Mouse (Mus musculus) retina, adult 2 months (tissue): ENCODE data around the gene Gm49486.

Experiments
- DNase-seq: peaks from one replicate; pipeline ENCODE4 v3.0.0-alpha.2; 2012; ENCODE audit warnings: low read depth, low spot score

Gene Gm49486

GRCm38 (mm10) chr15:79229058-79229821, at the start of gene Gm49486, which contains the start of gene Pick1:
Gene Gm49486 (plus strand): TSS chr15:79229391.
Gene Pick1 (plus strand): TSS chr15:79229173.
- peak; percentile 73 for DNase-seq

DNA sequence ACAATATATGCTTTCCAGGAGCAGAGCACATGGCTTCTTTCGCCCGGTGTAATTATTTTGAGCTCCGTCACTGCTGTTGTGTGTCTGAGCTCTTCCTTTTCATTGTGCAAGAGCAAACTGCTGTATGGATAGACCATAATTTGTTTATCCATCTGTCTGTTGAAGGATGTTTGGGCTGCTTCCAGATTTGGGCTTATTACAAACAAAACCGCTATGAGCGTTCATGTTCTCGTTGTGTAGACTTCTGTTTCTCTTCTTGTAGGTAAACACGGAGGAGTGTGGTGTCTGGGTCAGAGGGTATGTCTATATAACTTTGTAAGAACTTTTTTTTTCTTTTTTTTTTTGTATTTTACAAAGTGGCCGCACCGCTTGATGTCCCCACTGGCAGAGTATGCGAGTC, 44.0 kb upstream of the Gm49486 start:
- DNase-seq = no peak

- no peak for DNase-seq
Observed at GRCm38 (mm10) chr15:79187819-79188218, 41.4 kb upstream of the Gm49486 start.

DNA sequence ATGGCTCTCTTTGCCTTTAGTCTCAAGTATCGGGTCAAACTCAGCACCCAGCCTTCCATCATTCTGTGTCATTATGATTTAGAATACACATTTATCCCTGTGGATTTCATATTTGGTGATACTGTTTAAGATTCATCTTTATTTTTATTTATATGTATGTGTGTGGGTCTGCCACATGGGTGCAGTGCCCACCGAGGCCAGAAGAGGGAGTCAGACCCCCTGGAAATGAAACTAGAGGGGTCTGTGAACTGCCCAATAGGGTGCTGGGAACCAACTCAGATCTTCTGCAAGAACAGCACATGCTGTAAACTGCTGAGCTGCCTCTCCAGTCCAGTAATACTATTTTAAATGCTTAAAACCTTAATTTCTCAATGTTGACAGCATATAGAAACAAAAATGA, 37.8 kb upstream of the Gm49486 start:
- no peak for DNase-seq

GRCm38 (mm10) chr15:79192450-79192849, 36.7 kb upstream of the Gm49486 start:
- DNase-seq = no peak

- no peak for DNase-seq
Observed at GRCm38 (mm10) chr15:79192885-79193845, 36.0 kb upstream of the Gm49486 start.

GRCm38 (mm10) chr15:79194048-79194447, 35.1 kb upstream of the Gm49486 start:
- DNase-seq = no peak

GRCm38 (mm10) chr15:79194946-79195345, 34.2 kb upstream of the Gm49486 start:
- DNase-seq = no peak

DNA sequence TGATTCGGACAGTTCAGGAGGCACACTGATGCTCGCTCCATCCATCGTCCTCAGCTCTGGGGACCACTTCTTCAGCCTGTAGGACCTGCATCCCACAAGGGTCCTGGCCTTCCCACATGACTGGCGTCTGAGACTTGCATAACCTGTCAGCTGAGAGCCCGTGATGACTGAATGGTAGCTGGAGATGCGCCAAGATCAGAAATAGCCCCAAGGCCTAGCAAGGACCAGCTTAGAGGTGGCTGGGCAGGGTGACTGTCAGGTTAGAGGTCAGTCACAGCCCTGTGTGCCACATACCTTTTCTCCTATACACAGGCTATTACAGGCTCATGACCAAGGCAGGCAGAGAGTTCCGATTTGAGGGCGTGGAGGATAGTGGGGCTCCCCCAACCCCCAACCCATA, 33.7 kb upstream of the Gm49486 start:
- DNase-seq = no peak

DNA sequence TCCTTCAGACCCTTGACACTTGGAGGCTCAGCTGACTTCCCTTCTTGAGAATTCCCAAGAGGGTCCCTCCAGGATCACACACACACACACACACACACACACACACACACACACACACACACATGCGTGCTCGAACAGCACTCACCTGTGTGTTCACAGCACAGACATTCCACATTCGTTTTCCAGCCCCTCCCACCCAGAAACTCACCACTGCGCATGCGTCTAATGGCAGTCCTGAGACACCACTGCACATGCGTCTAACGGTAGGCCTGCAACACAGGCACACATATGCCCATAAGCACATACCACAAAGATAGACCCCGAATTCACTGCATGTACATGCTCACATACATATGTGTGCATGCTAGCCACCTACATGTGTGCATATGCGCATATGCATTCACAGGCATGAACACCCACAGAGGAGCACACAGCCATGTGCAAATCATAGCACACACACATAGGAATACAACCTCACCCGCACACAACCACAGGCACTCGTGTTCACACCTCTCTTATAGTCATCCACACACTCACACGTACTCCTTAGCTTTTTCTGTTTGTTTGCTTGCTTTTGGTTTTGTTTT, 29.7 kb upstream of the Gm49486 start:
- no peak for DNase-seq

DNA sequence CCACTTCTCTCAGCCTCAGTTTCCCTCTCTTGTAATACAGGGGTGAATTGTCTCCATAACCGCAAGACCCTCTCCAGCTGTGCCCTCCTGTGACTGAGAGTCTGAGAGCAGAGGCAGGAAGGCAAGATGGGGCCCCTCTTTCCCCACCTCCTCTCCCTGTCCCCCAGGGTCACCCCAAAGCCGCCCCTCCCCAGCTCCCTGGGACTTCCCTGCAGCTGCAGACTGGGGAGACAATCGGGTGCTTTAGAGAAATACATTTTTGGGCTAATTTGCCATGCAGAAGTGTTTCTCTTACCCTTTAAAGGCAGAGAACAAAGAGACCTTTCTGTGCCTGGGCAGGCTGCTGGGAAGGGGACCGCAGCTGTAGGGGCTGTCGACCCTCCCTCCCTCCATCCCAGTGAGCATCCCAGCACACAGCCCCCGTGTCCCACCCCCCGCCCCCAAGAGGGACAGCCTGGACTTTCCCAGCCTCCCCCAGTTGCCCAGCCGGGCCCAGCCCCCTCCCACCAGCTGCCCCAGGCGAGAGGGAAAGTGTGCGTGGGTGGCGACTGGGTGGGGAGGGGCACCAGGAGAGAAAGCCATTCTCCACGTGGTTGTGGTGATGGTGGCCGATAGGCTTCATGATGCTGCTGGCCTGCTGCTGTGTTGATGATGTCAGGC, 27.6 kb upstream of the Gm49486 start:
- no peak for DNase-seq

GRCm38 (mm10) chr15:79202575-79202974, 26.6 kb upstream of the Gm49486 start:
- no peak for DNase-seq

DNA sequence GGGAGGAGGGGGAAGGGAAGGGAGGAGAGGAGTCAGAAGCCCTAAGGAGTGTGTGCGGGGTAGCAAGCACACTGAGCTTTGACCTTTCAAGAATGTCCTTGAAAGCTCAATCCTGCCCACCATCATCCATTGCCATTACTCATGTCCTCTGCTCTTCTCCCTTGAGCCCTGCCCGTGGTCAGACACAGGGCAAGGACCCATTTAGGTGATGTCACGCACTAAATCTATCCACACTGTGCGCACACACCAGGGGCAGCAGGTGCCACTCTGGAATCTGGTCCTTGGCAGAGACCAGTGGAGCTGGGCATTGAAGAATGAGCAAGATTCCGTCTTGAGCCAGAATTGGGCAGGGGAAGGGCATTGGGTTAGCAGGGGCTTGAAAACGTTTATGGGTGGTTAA, 21.0 kb upstream of the Gm49486 start:
- no peak for DNase-seq

DNA sequence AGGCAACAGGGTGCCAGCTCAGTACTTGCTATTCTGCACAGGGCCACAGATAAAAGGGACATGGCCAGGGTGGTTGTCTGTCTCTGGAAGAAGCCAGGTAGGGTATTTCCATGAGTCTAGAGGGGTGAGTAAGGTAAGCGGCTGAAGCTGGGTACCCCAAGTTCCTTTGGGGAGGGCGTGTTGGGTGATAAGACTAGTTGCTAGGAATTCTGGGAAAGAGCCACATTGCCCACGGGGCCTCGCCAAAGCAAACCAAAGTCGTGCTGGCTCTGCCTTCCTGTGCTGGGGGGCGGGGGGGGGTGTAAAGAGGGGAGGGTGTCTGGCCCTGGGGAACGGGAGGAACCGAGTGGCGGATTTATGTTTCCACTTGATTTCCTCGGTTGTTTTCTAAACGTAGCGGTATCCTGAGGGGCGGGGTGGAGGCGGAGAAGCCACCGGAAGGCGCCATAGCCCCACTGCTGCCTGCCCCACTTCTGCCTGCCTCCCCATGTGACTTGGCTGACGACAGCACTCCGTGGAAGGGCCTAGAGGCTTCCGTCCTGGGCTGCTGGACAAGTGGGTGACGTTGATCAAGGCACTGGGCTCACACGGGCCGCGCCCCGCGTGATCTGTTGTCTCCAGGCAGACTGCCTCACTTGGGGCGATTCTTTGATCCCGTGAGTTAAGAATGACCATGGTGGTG, 20.3 kb upstream of the Gm49486 start:
- DNase-seq = no peak

DNA sequence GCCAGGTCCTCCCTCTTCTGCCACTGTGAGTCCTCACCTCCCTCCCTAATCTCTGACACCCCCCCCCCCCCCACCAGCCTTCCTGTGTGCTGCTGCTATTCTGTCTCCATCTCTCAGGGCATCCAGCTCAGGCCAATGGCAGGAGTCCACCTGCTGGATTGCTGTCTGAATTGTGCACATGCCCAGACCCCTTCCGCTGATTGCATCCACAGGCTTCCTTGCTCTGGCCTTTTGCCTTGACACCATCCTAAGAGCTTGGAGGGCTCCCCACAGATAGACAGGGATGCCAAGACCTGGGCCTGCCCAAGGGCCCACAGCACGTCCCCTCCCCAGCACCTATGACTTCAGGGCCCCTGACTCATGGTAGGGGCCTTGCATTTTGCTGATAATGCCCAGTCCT, 18.8 kb upstream of the Gm49486 start:
- no peak for DNase-seq

GRCm38 (mm10) chr15:79212750-79213446, 16.3 kb upstream of the Gm49486 start:
- DNase-seq = no peak

DNA sequence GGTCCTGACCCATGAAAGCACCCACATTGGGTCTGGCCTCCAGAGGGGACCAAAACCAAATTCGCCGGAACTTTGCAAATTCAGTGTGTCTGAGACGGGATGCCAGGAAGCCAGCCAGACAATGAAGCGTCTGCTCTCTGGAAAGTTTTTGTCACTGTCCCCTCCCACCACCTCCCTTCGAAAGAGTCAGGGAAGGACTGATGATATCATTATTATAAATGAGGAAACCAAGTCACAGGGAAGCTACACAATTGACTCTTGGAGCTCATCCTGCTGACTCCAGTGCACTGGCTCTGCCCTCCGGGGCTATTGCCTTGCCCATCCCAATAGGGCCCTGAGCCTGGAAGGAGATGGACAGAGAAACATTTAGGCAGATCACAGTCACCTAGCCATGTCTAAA, 15.6 kb upstream of the Gm49486 start:
- no peak for DNase-seq

DNA sequence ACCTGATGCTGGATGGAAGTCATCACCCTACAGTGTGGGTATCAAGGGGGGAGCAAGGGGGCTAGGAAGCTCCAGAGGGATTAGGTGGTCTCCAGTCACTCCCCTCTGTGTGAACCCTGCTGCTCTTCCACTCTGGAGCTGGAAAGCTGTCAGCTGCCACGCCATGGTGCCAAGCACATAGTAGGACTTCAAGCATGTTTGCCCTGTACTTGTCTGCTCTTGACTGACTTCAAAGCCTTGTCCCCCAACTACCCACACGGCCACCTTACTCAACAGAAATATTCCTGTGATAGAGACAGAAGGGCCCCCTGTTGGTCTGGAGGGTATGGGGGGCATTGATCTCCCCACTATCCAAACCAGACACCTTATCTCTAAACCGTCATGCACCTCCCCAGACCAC, 13.0 kb upstream of the Gm49486 start:
- DNase-seq = no peak

DNA sequence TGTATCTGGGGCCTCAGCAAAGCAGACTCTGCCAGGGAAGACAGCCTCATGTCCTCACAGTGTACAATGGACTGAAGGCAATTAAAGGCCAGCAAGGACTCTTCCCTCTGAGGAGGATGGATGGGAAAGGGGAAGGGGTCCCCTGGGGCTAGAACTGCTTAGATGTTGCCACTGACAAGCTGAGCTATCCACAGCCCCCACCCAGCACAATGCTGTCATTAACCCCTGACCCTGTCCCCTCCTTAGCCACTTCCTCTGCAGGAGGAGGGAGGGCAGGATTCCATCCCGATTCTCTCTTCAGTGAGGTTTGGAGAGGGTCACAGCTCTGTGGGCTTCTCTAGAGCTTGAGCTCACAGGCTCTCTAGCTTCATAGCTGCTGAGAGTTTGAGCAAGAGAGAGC, 9.6 kb upstream of the Gm49486 start:
- no peak for DNase-seq

DNA sequence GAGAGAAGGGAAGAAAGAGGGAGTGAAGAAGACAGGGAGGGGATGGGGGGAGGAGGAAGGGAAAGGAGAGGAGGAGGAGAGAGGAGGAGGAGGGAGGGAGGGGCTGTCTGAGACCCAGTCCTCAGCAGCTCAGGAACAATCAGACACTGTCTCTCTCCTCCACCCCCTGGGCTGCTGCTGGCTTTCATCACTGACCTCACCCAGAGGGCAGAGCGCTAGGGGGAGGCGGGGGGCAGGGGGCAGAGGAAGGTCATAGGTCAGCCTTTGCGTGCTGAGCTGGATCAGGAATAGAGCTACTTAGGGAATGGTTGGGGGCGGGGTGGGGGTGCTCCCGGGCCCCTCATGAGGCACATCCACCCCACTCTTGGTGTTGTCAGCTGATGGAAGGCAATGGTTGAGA, 5.5 kb upstream of the Gm49486 start:
- DNase-seq = no peak

DNA sequence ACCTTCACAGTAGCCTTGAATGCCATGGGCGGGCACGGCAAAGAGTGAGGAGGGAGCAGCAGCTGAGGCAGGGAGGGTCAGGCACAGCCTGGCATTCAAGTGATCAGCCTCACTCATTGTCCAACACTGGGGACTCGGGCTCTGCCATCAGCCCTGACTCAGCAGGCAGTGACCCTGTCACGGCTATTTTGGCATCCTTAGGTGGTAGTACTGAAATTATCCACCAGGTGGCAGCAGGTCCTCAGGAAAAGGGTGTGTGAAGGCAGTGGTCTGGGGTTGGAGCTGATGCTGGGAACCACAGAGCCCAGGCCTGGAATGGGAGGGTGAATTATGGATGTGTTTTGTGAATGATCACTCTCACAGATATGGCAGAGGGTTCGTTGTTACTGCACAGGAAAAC, 4.5 kb upstream of the Gm49486 start:
- peak; percentile 69 for DNase-seq
